Mouse (Mus musculus): ENCODE results near the gene Trak1.

Gene Trak1

GRCm38 (mm10) chr9:121297171-121298064, at the start of gene Trak1:
TSS of gene Trak1 (plus strand) at chr9:121297502.
- DNase-seq (ENCODE audit: low spot score in 2 of 2): peak in 1 of 2 experiments; percentile 58

- DNase-seq (ENCODE audit: low spot score in 2 of 2): peak; percentile 80 to 86
Observed at GRCm38 (mm10) chr9:121247956-121248775, 49.1 kb upstream of the Trak1 start.

GRCm38 (mm10) chr9:121249805-121250204, 47.5 kb upstream of the Trak1 start:
- no peak for DNase-seq (ENCODE audit: low spot score in 2 of 2)

- no peak for DNase-seq (ENCODE audit: low spot score in 2 of 2)
Observed at GRCm38 (mm10) chr9:121250854-121251253, 46.4 kb upstream of the Trak1 start.

GRCm38 (mm10) chr9:121253983-121254382, 43.3 kb upstream of the Trak1 start:
- no peak for DNase-seq (ENCODE audit: low spot score in 2 of 2)

- DNase-seq (ENCODE audit: low spot score in 2 of 2): no peak
Observed at GRCm38 (mm10) chr9:121254761-121255160, 42.5 kb upstream of the Trak1 start.

GRCm38 (mm10) chr9:121257106-121257505, 40.2 kb upstream of the Trak1 start:
- no peak for DNase-seq (ENCODE audit: low spot score in 2 of 2)

GRCm38 (mm10) chr9:121265307-121265706, 32.0 kb upstream of the Trak1 start:
- DNase-seq (ENCODE audit: low spot score in 2 of 2): no peak

GRCm38 (mm10) chr9:121271149-121271548, 26.2 kb upstream of the Trak1 start:
- DNase-seq (ENCODE audit: low spot score in 2 of 2): no peak

GRCm38 (mm10) chr9:121271561-121271960, 25.7 kb upstream of the Trak1 start:
- no peak for DNase-seq (ENCODE audit: low spot score in 2 of 2)

GRCm38 (mm10) chr9:121276745-121277117, 20.6 kb upstream of the Trak1 start:
- DNase-seq (ENCODE audit: low spot score in 2 of 2): no peak

GRCm38 (mm10) chr9:121277118-121278060, 19.9 kb upstream of the Trak1 start, which contains the start of gene Ulk4:
TSS of gene Ulk4 (minus strand) at chr9:121277197.
- DNase-seq (ENCODE audit: low spot score in 2 of 2): peak; percentile 75 to 87

- DNase-seq (ENCODE audit: low spot score in 2 of 2): no peak
Observed at GRCm38 (mm10) chr9:121279216-121279615, 18.1 kb upstream of the Trak1 start.

- no peak for DNase-seq (ENCODE audit: low spot score in 2 of 2)
Observed at GRCm38 (mm10) chr9:121281891-121282290, 15.4 kb upstream of the Trak1 start.

- no peak for DNase-seq (ENCODE audit: low spot score in 2 of 2)
Observed at GRCm38 (mm10) chr9:121283620-121284185, 13.6 kb upstream of the Trak1 start.

GRCm38 (mm10) chr9:121284422-121284821, 12.9 kb upstream of the Trak1 start:
- DNase-seq (ENCODE audit: low spot score in 2 of 2): peak in 1 of 2 experiments; percentile 55

GRCm38 (mm10) chr9:121285341-121286324, 11.7 kb upstream of the Trak1 start:
- peak in 1 of 2 experiments; percentile 47 for DNase-seq (ENCODE audit: low spot score in 2 of 2)

- DNase-seq (ENCODE audit: low spot score in 2 of 2): no peak
Observed at GRCm38 (mm10) chr9:121286325-121286901, 10.9 kb upstream of the Trak1 start.

- DNase-seq (ENCODE audit: low spot score in 2 of 2): no peak
Observed at GRCm38 (mm10) chr9:121291275-121291674, 6.0 kb upstream of the Trak1 start.
